Mouse (Mus musculus) CH12.LX (cell line): ENCODE measurements at regions not wholly inside any gene's neighbourhood (a gene's known extent, or its start where the extent isn't known, plus 50 kb on each side); places are given as distances from the start of the nearest gene placed in this dataset.

ENCODE experiments used
- CTCF ChIP-seq, 2 experiments: IDR thresholded peaks in 1 of 2; conservative IDR thresholded peaks in 1 of 2; 2 replicates each; pipeline ENCODE4 v1.5.1; 2011 to 2012; ENCODE audit warnings: low read depth in 2 of 2, low read length in 2 of 2, improper control_type of control experiment in 1 of 2, inconsistent platforms in 1 of 2, mild to moderate bottlenecking in 1 of 2, moderate library complexity in 1 of 2
- GABPA ChIP-seq: IDR thresholded peaks from 2 replicates; pipeline ENCODE4 v1.6.1; 2012; ENCODE audit warnings: low read depth, low read length, improper control_type of control experiment, inconsistent platforms; ENCODE audit not compliant: insufficient replicate concordance

DNA sequence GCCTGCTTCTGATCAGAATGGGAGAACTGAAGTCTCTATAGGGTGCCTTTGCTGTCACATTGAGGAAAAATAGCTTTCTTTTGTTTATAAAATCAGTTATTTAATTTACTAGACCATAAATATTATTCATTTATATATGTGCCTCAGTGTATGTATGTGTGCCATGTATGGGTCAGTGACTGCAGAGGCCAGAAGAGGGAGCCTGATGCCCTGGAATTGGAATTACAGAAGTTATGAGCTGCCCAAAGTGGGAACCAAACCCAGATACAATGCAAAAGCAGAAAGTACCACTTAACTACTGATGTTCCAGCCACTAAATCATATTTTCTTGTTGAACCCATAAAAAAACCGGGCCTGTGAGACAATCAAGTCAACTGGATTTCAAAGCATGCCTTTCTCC is 91.8 kb upstream of the Nampt start:
- peak in 1 of 2 experiments; percentile 50; a peak in 2 of 4 replicates for TF ChIP-seq CTCF (conservative IDR thresholded peaks at IDR 0.05 in 1 of 2, IDR thresholded peaks at IDR 0.05 in 1 of 2; ENCODE audit: low read depth in 2 of 2, low read length in 2 of 2)
- TF ChIP-seq GABPA = no peak
